Mouse (Mus musculus) embryonic facial prominence, embryonic 13.5 days (tissue): ENCODE data around the gene Donson. TPM values are rescaled to one million over a fixed set of nuclear protein-coding genes. Genes with fewer than 3 reads are reported as not detected.

Source experiments
- ATAC-seq: fragments of 200-750 bp; cut with Nextera tagmentation; 2 replicates; pipeline ENCODE4 v1.8.0; 2017; ENCODE audit warnings: low read depth; ENCODE audit not compliant: insufficient number of reproducible peaks, insufficient read depth, low FRiP score, low TSS enrichment
- H3K27ac ChIP-seq: fragments of 300-500 bp; sonication (generic); 2 replicates; pipeline ENCODE4 v1.5.1; 2015; ENCODE audit warnings: moderate library complexity, mild to moderate bottlenecking, inconsistent platforms
- H3K27me3 ChIP-seq: fragments of 300-500 bp; sonication (generic); 2 replicates; pipeline ENCODE4 v1.6.1; 2015; ENCODE audit warnings: mild to moderate bottlenecking, inconsistent platforms
- H3K36me3 ChIP-seq: fragments of 300-500 bp; sonication (generic); 2 replicates; pipeline ENCODE4 v1.6.1; 2015; ENCODE audit warnings: mild to moderate bottlenecking, inconsistent platforms
- H3K4me1 ChIP-seq: fragments of 300-500 bp; sonication (generic); 2 replicates; pipeline ENCODE4 v1.6.1; 2015; ENCODE audit warnings: inconsistent platforms
- H3K4me2 ChIP-seq: fragments of 300-500 bp; sonication (generic); 2 replicates; pipeline ENCODE4 v1.6.1; 2015; ENCODE audit warnings: moderate library complexity, mild to moderate bottlenecking, inconsistent platforms
- H3K4me3 ChIP-seq: fragments of 300-500 bp; sonication (generic); 2 replicates; pipeline ENCODE4 v1.5.1; 2015; ENCODE audit warnings: mild to moderate bottlenecking, inconsistent platforms
- H3K9ac ChIP-seq: fragments of 300-500 bp; sonication (generic); 2 replicates; pipeline ENCODE4 v1.6.1; 2015; ENCODE audit warnings: mild to moderate bottlenecking, inconsistent platforms
- H3K9me3 ChIP-seq: fragments of 300-500 bp; sonication (generic); 2 replicates; pipeline ENCODE4 v1.6.1; 2016; ENCODE audit warnings: inconsistent platforms
- WGBS: fragments of 180-500 bp; shearing (Covaris S2); methylation state at CpG from one replicate; pipeline ENCODE4 v1.1.7; 2015; ENCODE audit warnings: mixed read lengths; 5-methylcytosine and 5-hydroxymethylcytosine counted together
- polyA plus RNA-seq: library from polyadenylated mRNA; unstranded; fragments of >200 nt; fragmentation: Nextera tagmentation; extraction: Ambion mirVana; gene quantifications from 2 replicates; pipeline ENCODE4 v1.2.1, GENCODE M21; 2015

Donson gene
- polyA plus RNA-seq: 21.8 TPM in 2 replicates

GRCm38 (mm10) chr16:91688619-91689334 is at the start of gene Donson:
TSS of gene Donson (minus strand) at chr16:91688770.
- H3K27me3 ChIP-seq: no peaks in the 10 kb centered on the region
- WGBS: under 1% methylated on average over 71 of the region's 71 CpGs
- H3K36me3 ChIP-seq: peaks cover 27% of the 10 kb centered on the region
- H3K4me3 ChIP-seq: peak within 1 kb of the TSS; percentile 93
- H3K9ac ChIP-seq: peak within 1 kb of the TSS; percentile 94
- H3K9me3 ChIP-seq: no peaks in the 10 kb centered on the region
- H3K27ac ChIP-seq: peak within 1 kb of the TSS; percentile 66; the same call in 1 of the 2 replicates
- H3K4me2 ChIP-seq: peak within 1 kb of the TSS; percentile 79
- peaks cover 13% of the 10 kb centered on the region for H3K4me1 ChIP-seq
- peak; percentile 96 for ATAC-seq

GRCm38 (mm10) chr16:91736046-91736816 is 47.7 kb upstream of the Donson start:
- H3K27ac ChIP-seq: no peak overlapping the region
- no peaks in the 10 kb centered on the region for H3K9me3 ChIP-seq
- H3K36me3 ChIP-seq: no peaks in the 10 kb centered on the region
- no peak overlapping the region for H3K4me3 ChIP-seq
- H3K27me3 ChIP-seq: no peaks in the 10 kb centered on the region
- H3K4me2 ChIP-seq: no peak overlapping the region
- H3K4me1 ChIP-seq: peaks cover 37% of the 10 kb centered on the region
- ATAC-seq: no peak
- no peak overlapping the region for H3K9ac ChIP-seq
- whole genome bisulfite sequencing: 77% methylated on average over 7 of the region's 7 CpGs

- H3K9ac ChIP-seq: no peak overlapping the region
- 73% methylated on average over 5 of the region's 5 CpGs for WGBS
- no peak for ATAC-seq
- H3K27ac ChIP-seq: no peak overlapping the region
- no peak overlapping the region for H3K4me3 ChIP-seq
- no peaks in the 10 kb centered on the region for H3K36me3 ChIP-seq
- H3K9me3 ChIP-seq: no peaks in the 10 kb centered on the region
- peaks cover 28% of the 10 kb centered on the region for H3K4me1 ChIP-seq
- H3K27me3 ChIP-seq: no peaks in the 10 kb centered on the region
- no peak overlapping the region for H3K4me2 ChIP-seq
Observed at GRCm38 (mm10) chr16:91734771-91735170, 46.2 kb upstream of the Donson start.

GRCm38 (mm10) chr16:91732816-91733215 is 44.2 kb upstream of the Donson start:
- ATAC-seq: no peak
- Histone ChIP-seq H3K4me1 (peaks cover 27% of the 10 kb centered on the region), H3K4me3 (no peak overlapping the region), H3K9me3 (no peaks in the 10 kb centered on the region), H3K36me3 (no peaks in the 10 kb centered on the region), H3K4me2 (no peak overlapping the region), H3K27me3 (no peaks in the 10 kb centered on the region), H3K27ac (no peak overlapping the region), H3K9ac (no peak overlapping the region)
- WGBS: 72% methylated on average over 2 of the region's 2 CpGs

GRCm38 (mm10) chr16:91730446-91730845 is 41.9 kb upstream of the Donson start:
- Histone ChIP-seq H3K36me3 (no peaks in the 10 kb centered on the region), H3K9me3 (no peaks in the 10 kb centered on the region), H3K4me3 (peak overlapping the region; percentile 90), H3K27ac (peak overlapping the region; percentile 93), H3K9ac (peak overlapping the region; percentile 92), H3K4me1 (peaks cover 38% of the 10 kb centered on the region), H3K27me3 (no peaks in the 10 kb centered on the region), H3K4me2 (peak overlapping the region; percentile 73)
- ATAC-seq: no peak
- WGBS: under 1% methylated on average over 11 of the region's 11 CpGs

- Histone ChIP-seq H3K9me3 (no peaks in the 10 kb centered on the region), H3K27me3 (no peaks in the 10 kb centered on the region), H3K4me1 (peaks cover 37% of the 10 kb centered on the region), H3K4me3 (peak overlapping the region; percentile 90), H3K36me3 (0 out of 2 replicates have a peak, but pooled peaks cover 5% of the 10 kb centered on the region), H3K9ac (peak overlapping the region; percentile 92), H3K27ac (peak overlapping the region; percentile 93), H3K4me2 (peak overlapping the region; percentile 73)
- ATAC-seq: no peak
- under 1% methylated on average over 39 of the region's 44 CpGs for WGBS
Observed at GRCm38 (mm10) chr16:91729821-91730441, 41.4 kb upstream of the Donson start.

GRCm38 (mm10) chr16:91729066-91729482 is 40.5 kb upstream of the Donson start, which contains the start of gene Itsn1:
TSS of gene Itsn1 (plus strand) at chr16:91729281.
- Histone ChIP-seq H3K27me3 (no peaks in the 10 kb centered on the region), H3K27ac (peak within 1 kb of the TSS; percentile 93), H3K9ac (peak within 1 kb of the TSS; percentile 92), H3K4me2 (peak within 1 kb of the TSS; percentile 75), H3K9me3 (no peaks in the 10 kb centered on the region), H3K4me3 (peak within 1 kb of the TSS; percentile 90), H3K4me1 (peaks cover 30% of the 10 kb centered on the region), H3K36me3 (0 out of 2 replicates have a peak, but pooled peaks cover 14% of the 10 kb centered on the region)
- WGBS: under 1% methylated on average over 20 of the region's 33 CpGs
- ATAC-seq: peak; percentile 93

GRCm38 (mm10) chr16:91728123-91729065 is 39.8 kb upstream of the Donson start, which contains the start of gene Cryzl1:
TSS of gene Cryzl1 (minus strand) at chr16:91728975.
- 0 out of 2 replicates have a peak, but pooled peaks cover 14% of the 10 kb centered on the region for H3K36me3 ChIP-seq
- H3K4me3 ChIP-seq: peak within 1 kb of the TSS; percentile 90
- H3K27ac ChIP-seq: peak within 1 kb of the TSS; percentile 93
- H3K4me2 ChIP-seq: peak within 1 kb of the TSS; percentile 75
- peaks cover 30% of the 10 kb centered on the region for H3K4me1 ChIP-seq
- H3K9ac ChIP-seq: peak within 1 kb of the TSS; percentile 92
- no peaks in the 10 kb centered on the region for H3K27me3 ChIP-seq
- no peaks in the 10 kb centered on the region for H3K9me3 ChIP-seq
- WGBS: 1% methylated on average over 46 of the region's 46 CpGs
- ATAC-seq: peak; percentile 97

- H3K9ac ChIP-seq: peak overlapping the region; percentile 79
- H3K9me3 ChIP-seq: no peaks in the 10 kb centered on the region
- H3K4me2 ChIP-seq: peak overlapping the region; percentile 75
- peaks cover 30% of the 10 kb centered on the region for H3K4me1 ChIP-seq
- H3K27me3 ChIP-seq: no peaks in the 10 kb centered on the region
- WGBS: 84% methylated on average over 15 of the region's 15 CpGs
- 0 out of 2 replicates have a peak, but pooled peaks cover 14% of the 10 kb centered on the region for H3K36me3 ChIP-seq
- no peak for ATAC-seq
- H3K4me3 ChIP-seq: peak overlapping the region; percentile 90
- no peak overlapping the region for H3K27ac ChIP-seq
Observed at GRCm38 (mm10) chr16:91727433-91727832, 38.9 kb upstream of the Donson start.

GRCm38 (mm10) chr16:91724247-91724646 is 35.7 kb upstream of the Donson start:
- peaks cover 13% of the 10 kb centered on the region for H3K4me1 ChIP-seq
- 47% methylated on average over 3 of the region's 3 CpGs for WGBS
- H3K36me3 ChIP-seq: peaks cover 39% of the 10 kb centered on the region
- H3K27me3 ChIP-seq: no peaks in the 10 kb centered on the region
- ATAC-seq: no peak
- no peak overlapping the region for H3K4me3 ChIP-seq
- H3K4me2 ChIP-seq: no peak overlapping the region
- H3K27ac ChIP-seq: no peak overlapping the region
- H3K9me3 ChIP-seq: no peaks in the 10 kb centered on the region
- no peak overlapping the region for H3K9ac ChIP-seq
